In the genomic region with DNA sequence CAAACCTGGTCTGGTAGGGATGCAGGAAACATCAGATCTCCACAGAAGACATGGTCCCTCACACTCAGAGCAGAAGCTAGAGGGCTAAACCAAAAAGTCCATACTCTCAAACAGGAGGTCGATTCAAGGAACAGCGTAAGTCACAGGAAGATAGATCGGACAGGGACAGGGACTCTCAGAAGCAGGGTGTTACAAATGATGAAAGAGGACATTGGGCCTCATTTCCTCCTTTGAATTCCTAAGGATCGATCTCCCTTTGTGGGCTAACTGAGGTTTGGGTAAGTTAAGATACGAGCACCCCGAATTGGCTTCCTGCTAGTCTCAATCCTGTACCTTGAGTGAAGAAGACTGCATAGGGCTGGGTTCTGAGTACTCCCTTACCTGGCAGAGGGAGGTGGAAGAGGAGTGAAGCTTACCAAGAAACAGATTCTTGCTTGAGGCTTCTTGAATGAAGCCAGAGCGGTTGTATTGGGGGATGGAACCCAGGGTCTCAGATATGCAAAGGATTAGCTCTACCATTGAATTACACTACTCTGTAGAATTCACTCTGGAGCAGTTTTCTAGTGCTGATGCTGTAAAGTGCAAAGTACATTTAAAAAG, we compare ENCODE assay signal across 13 mouse cellular contexts. TPM values are rescaled to one million over a fixed set of nuclear protein-coding genes. Genes with fewer than 3 reads are reported as not detected.
DNase-seq lines count a peak whose midpoint lies in the region; ATAC-seq and TF ChIP-seq lines count a peak whose summit lies in the region.
"Had no signal": no experiment of that assay in that cellular context is flagged by ENCODE, and none has a peak within 500 bp of the region (broad histone marks: within the 10 kb centered on the region; RNA-seq: fewer than 3 reads in every experiment).

No protein-coding gene starts in this region.

- in situ Hi-C loops in ES-E14 (cut with MboI; ENCODE audit: low sequenced_read_pairs in 2 of 2, unreplicated experiment in 2 of 2) = no loop called here

- no peak overlapping the region for H3K27ac ChIP-seq in heart, embryonic 11.5 days (ENCODE audit: low read depth, low read length)
- H3K27ac ChIP-seq in ES-E14 (ENCODE audit: insufficient read depth, low read depth, low read length, poor library complexity, severe bottlenecking) = no peak overlapping the region
- no peak overlapping the region for H3K27ac ChIP-seq in hindbrain, embryonic 11.5 days (ENCODE audit: low read depth, low read length)
- H3K27ac ChIP-seq in midbrain, embryonic 12.5 days (replicated peaks) = no peak overlapping the region

- no peak overlapping the region for H3K4me3 ChIP-seq in heart, embryonic 11.5 days (ENCODE audit: low read depth, low read length)
- H3K4me3 ChIP-seq in ES-E14 (ENCODE audit: insufficient read depth in 1 of 2, low read depth in 1 of 2, low read length in 2 of 2, poor library complexity in 1 of 2, severe bottlenecking in 1 of 2) = peak overlapping the region; percentile 74 to 78
- H3K4me3 ChIP-seq in hindbrain, embryonic 11.5 days (ENCODE audit: low read depth, low read length) = no peak overlapping the region
- peak overlapping the region; percentile 52 for H3K4me3 ChIP-seq in midbrain, embryonic 12.5 days

- no peak for DNase-seq in heart, postnatal 4 days
- DNase-seq in ES-E14 (ENCODE audit: low read depth, low spot score) = no peak
- DNase-seq in hindbrain, embryonic 11.5 days (ENCODE audit: low spot score) = peak; percentile 44
- DNase-seq in thymus, postnatal 14 days = no peak
- no peak for DNase-seq in cerebellum, postnatal 4 days (ENCODE audit: low spot score in 2 of 2)
- DNase-seq: layer of hippocampus, postnatal 36 days had no signal

- H3K4me1 ChIP-seq in heart, embryonic 11.5 days (ENCODE audit: control insufficient read depth, insufficient read depth, low read length) = peaks cover 3% of the 10 kb centered on the region; the same call in 1 of the 2 replicates
- H3K4me1 ChIP-seq in ES-E14 (ENCODE audit: control insufficient read depth in 2 of 2, insufficient read depth in 2 of 2, low read length in 2 of 2, poor library complexity in 1 of 2) = peaks cover 0 to 2% of the 10 kb centered on the region in 2 experiments; a peak in 2 of 4 replicates
- H3K4me1 ChIP-seq in hindbrain, embryonic 11.5 days (replicated peaks; ENCODE audit: control insufficient read depth, insufficient read depth, low read length) = peaks cover 6% of the 10 kb centered on the region; the same call in 1 of the 2 replicates
- H3K4me1 ChIP-seq in midbrain, embryonic 12.5 days = peaks cover 14% of the 10 kb centered on the region

- peak overlapping the region; percentile 93; the same call in 1 of the 2 replicates for H3K4me2 ChIP-seq in heart, embryonic 11.5 days
- H3K4me2 ChIP-seq in hindbrain, embryonic 11.5 days (replicated peaks; ENCODE audit: low read depth, low read length) = peak overlapping the region; percentile 93; the same call in 1 of the 2 replicates
- peak overlapping the region; percentile 86; the same call in 1 of the 2 replicates for H3K4me2 ChIP-seq in midbrain, embryonic 12.5 days (replicated peaks)

- H3K9me3 ChIP-seq in heart, embryonic 11.5 days (replicated peaks; ENCODE audit: control insufficient read depth, low read length) = no peaks in the 10 kb centered on the region
- no peaks in the 10 kb centered on the region for H3K9me3 ChIP-seq in ES-E14 (ENCODE audit: control insufficient read depth, insufficient read depth, low read depth, low read length)
- no peaks in the 10 kb centered on the region for H3K9me3 ChIP-seq in hindbrain, embryonic 11.5 days (ENCODE audit: control insufficient read depth, low read length)
- no peaks in the 10 kb centered on the region for H3K9me3 ChIP-seq in midbrain, embryonic 12.5 days

- no peak for ATAC-seq in heart, embryonic 11.5 days (replicated peaks; ENCODE audit: insufficient number of reproducible peaks, low FRiP score, low TSS enrichment)
- no peak for ATAC-seq in hindbrain, embryonic 11.5 days (ENCODE audit: low FRiP score)
- ATAC-seq in midbrain, embryonic 12.5 days (ENCODE audit: low FRiP score, low read depth) = no peak
- ATAC-seq in monocyte, adult 5-6 weeks (replicated peaks; ENCODE audit: insufficient number of reproducible peaks, low FRiP score, low TSS enrichment, poor library complexity, severe bottlenecking) = no peak

- no peak overlapping the region for H3K9ac ChIP-seq in heart, embryonic 11.5 days (ENCODE audit: low read depth, low read length)
- no peak overlapping the region for H3K9ac ChIP-seq in ES-E14 (ENCODE audit: insufficient read depth, low read depth, low read length, poor library complexity, severe bottlenecking)
- no peak overlapping the region for H3K9ac ChIP-seq in hindbrain, embryonic 11.5 days (ENCODE audit: low read depth, low read length)
- H3K9ac ChIP-seq in midbrain, embryonic 12.5 days (replicated peaks) = no peak overlapping the region

- WGBS in heart, embryonic 11.5 days (ENCODE audit: insufficient replicate concordance) = 11% methylated on average over 7 of the region's 7 CpGs
- 8% methylated on average over 7 of the region's 7 CpGs for WGBS in hindbrain, embryonic 11.5 days
- 7% methylated on average over 7 of the region's 7 CpGs for WGBS in midbrain, embryonic 12.5 days

- peaks cover 73% of the 10 kb centered on the region for H3K27me3 ChIP-seq in heart, embryonic 11.5 days (ENCODE audit: control insufficient read depth, insufficient read depth, low read length)
- H3K27me3 ChIP-seq in hindbrain, embryonic 11.5 days (ENCODE audit: control insufficient read depth, insufficient read depth, low read length) = peaks cover 53% of the 10 kb centered on the region
- H3K27me3 ChIP-seq in midbrain, embryonic 12.5 days = peaks cover 74% of the 10 kb centered on the region

- no peaks in the 10 kb centered on the region for H3K36me3 ChIP-seq in heart, embryonic 11.5 days (ENCODE audit: control insufficient read depth, insufficient read depth, low read length)
- H3K36me3 ChIP-seq in ES-E14 (ENCODE audit: control insufficient read depth, insufficient read depth, low read length, poor library complexity, severe bottlenecking) = peaks cover 6% of the 10 kb centered on the region
- no peaks in the 10 kb centered on the region for H3K36me3 ChIP-seq in hindbrain, embryonic 11.5 days (ENCODE audit: control insufficient read depth, insufficient read depth, low read length)
- no peaks in the 10 kb centered on the region for H3K36me3 ChIP-seq in midbrain, embryonic 12.5 days

TF ChIP-seq in ES-E14, 5 proteins besides CTCF, POLR2A, EP300 and RAD21:
- TF ChIP-seq MAFK (IDR thresholded peaks at IDR 0.05; ENCODE audit: insufficient read depth, low read depth, low read length) = no peak

RNA-seq across cellular contexts. Expression of a gene that starts 1.1 kb away (rescaled TPM):
- polyA plus RNA-seq in heart, embryonic 11.5 days (2014; fragmentation: Nextera tagmentation; extraction: Ambion mirVana) = not detected in 2 replicates
- total RNA-seq in heart, postnatal 4 days (2021) = not detected
- total RNA-seq in ES-E14 (2012; rRNA removed) = 3.5 and 4.2 TPM in 2 replicates
- not detected in 2 replicates for polyA plus RNA-seq in hindbrain, embryonic 11.5 days (2014; fragmentation: Nextera tagmentation; extraction: Ambion mirVana)
- polyA plus RNA-seq in midbrain, embryonic 12.5 days (2016; fragmentation: Nextera tagmentation; extraction: Ambion mirVana) = not detected in 2 replicates
- total RNA-seq in monocyte, adult 5-6 weeks (2017) = not detected in 3 replicates
- total RNA-seq: adrenal gland, postnatal 4 days; heart, postnatal 25 days; layer of hippocampus, postnatal 36 days; neutrophil, adult 5-6 weeks had no signal
- polyA plus RNA-seq: lung, embryonic 16.5 days had no signal

RNA-seq across cellular contexts. Expression of a gene that starts 38.7 kb away (rescaled TPM):
- not detected in 2 replicates for polyA plus RNA-seq in heart, embryonic 11.5 days (2014; fragmentation: Nextera tagmentation; extraction: Ambion mirVana)
- not detected for total RNA-seq in heart, postnatal 4 days (2021)
- not detected in 2 replicates for total RNA-seq in ES-E14 (2012; rRNA removed)
- polyA plus RNA-seq in hindbrain, embryonic 11.5 days (2014; fragmentation: Nextera tagmentation; extraction: Ambion mirVana) = not detected in 2 replicates
- not detected in 2 replicates for polyA plus RNA-seq in midbrain, embryonic 12.5 days (2016; fragmentation: Nextera tagmentation; extraction: Ambion mirVana)
- total RNA-seq in monocyte, adult 5-6 weeks (2017) = not detected in 3 replicates
- total RNA-seq: adrenal gland, postnatal 4 days; heart, postnatal 25 days; layer of hippocampus, postnatal 36 days; neutrophil, adult 5-6 weeks had no signal
- polyA plus RNA-seq: lung, embryonic 16.5 days had no signal

Comparison
In these comparisons a context has a peak if more than half of its experiments do, and no peak if none do; other contexts are left out.
1. H3K4me3 ChIP-seq: peak in ES-E14 (2 of 2) and midbrain, embryonic 12.5 days (single experiment); none in heart, embryonic 11.5 days (single experiment) and hindbrain, embryonic 11.5 days (single experiment).
2. Peak in every context shown above with its lines, with median percentiles within 50 percentile points of each other: H3K4me2 ChIP-seq.